Mouse (Mus musculus) small intestine, adult 2 months (tissue): Measurements from ENCODE around the gene Otof. TPM values are rescaled to one million over a fixed set of nuclear protein-coding genes. Genes with fewer than 3 reads are reported as not detected.

ENCODE experiments used
- H3K27ac ChIP-seq: fragments of 200-500 bp; 2 replicates; pipeline ENCODE4 v1.5.1; 2012; ENCODE audit warnings: low read depth, low read length, control low read depth, inconsistent platforms; ENCODE audit not compliant: insufficient read depth
- H3K27me3 ChIP-seq: fragments of 200-500 bp; 2 replicates; pipeline ENCODE4 v1.6.1; 2012; ENCODE audit warnings: mild to moderate bottlenecking, moderate library complexity, low read length, inconsistent platforms; ENCODE audit not compliant: control insufficient read depth, insufficient read depth
- H3K36me3 ChIP-seq: fragments of 200-500 bp; 2 replicates; pipeline ENCODE4 v1.6.1; 2012; ENCODE audit warnings: mild to moderate bottlenecking, low read length, control low read depth, inconsistent platforms; ENCODE audit not compliant: control insufficient read depth, insufficient read depth
- H3K4me1 ChIP-seq: fragments of 200-500 bp; 2 replicates; pipeline ENCODE4 v1.6.1; 2012; ENCODE audit warnings: low read length, inconsistent platforms, mixed read lengths; ENCODE audit not compliant: control insufficient read depth, insufficient read depth, insufficient read length
- H3K4me3 ChIP-seq: fragments of 200-500 bp; 2 replicates; pipeline ENCODE4 v1.5.1; 2012; ENCODE audit warnings: low read depth, mild to moderate bottlenecking, control low read depth, inconsistent platforms, low read length, moderate library complexity
- CTCF ChIP-seq: fragments of 200-500 bp; IDR thresholded peaks from 2 replicates; pipeline ENCODE4 v1.5.1; 2012; ENCODE audit warnings: low read depth, mild to moderate bottlenecking, control low read depth, inconsistent platforms, low read length, moderate library complexity, mixed read lengths; ENCODE audit not compliant: insufficient replicate concordance, insufficient read length; ENCODE audit errors: extremely low read depth
- POLR2A ChIP-seq: fragments of 200-500 bp; IDR thresholded peaks from 2 replicates; pipeline ENCODE4 v1.6.1; 2012; ENCODE audit warnings: low read depth, mild to moderate bottlenecking, control low read depth, inconsistent platforms, low read length, moderate library complexity
- WGBS: fragments of 180-500 bp; shearing (Covaris S2); methylation state at CpG from one replicate; pipeline ENCODE4 v1.1.7; 2018; 5-methylcytosine and 5-hydroxymethylcytosine counted together
- polyA plus RNA-seq: library from polyadenylated mRNA; depleted of rRNA; stranded (reverse); fragments of >200 nt; gene quantifications from 2 replicates; pipeline ENCODE4 v1.2.3, GENCODE M21; 2012

Otof gene
- polyA plus RNA-seq, 1 experiment = 0.06 TPM

DNA sequence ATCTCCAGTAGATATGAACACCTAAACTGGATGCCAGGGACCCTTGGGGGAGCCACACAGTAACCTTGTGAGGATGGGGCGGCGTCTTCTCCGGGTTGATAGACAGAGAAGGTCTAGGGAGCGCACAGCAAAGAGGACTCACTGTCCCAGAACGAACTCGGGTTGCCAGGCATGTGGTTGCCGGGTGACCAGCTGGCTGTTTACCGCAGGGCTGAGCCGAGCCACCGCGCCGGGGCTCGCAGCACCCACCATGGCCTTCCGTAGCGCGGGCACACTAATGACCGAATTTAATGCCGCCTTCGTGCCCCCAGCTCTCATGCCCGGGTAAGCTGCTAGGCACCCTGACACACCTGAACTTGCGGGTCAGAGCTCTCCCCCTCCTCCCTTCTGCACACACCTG is 4.1 kb upstream of the Otof start, which contains the start of gene 1700001C02Rik:
Gene 1700001C02Rik, plus strand, starts transcription at position 187 of the 400 bp plus-strand sequence.
- no peak for TF ChIP-seq POLR2A
- H3K27me3 ChIP-seq = peaks cover 14% of the 10 kb centered on the region
- no peak within 1 kb of the TSS for H3K4me3 ChIP-seq
- WGBS = 9% methylated on average over 21 of the region's 21 CpGs
- no peaks in the 10 kb centered on the region for H3K36me3 ChIP-seq
- no peaks in the 10 kb centered on the region for H3K4me1 ChIP-seq
- no peak within 1 kb of the TSS for H3K27ac ChIP-seq

DNA sequence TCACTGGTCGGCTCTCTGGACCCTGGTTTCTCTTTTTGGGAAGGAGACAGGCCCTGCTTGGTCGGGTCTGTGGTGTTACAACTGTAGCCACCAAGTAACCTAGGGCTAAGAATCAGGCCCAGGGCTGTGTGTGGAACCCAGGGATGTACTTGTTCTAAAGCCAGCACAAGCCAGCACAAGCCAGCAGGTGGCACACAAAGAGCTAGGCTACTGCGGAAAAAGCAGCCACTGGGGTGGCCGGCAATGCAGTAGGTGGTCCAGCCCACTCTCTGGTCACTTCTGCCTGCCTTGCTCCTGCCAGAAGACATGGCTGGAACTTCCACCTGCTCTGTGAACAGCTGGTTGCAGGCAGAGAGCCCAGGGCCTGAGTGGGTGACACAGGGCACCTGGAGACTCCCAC is 1.6 kb downstream of the Otof start:
- Histone ChIP-seq H3K27ac (no peak overlapping the region), H3K27me3 (0 out of 2 replicates have a peak, but pooled peaks cover 6% of the 10 kb centered on the region), H3K36me3 (no peaks in the 10 kb centered on the region), H3K4me3 (no peak overlapping the region), H3K4me1 (no peaks in the 10 kb centered on the region)
- TF ChIP-seq POLR2A (no peak), CTCF (no peak)
- 39% methylated on average over 4 of the region's 4 CpGs for WGBS

DNA sequence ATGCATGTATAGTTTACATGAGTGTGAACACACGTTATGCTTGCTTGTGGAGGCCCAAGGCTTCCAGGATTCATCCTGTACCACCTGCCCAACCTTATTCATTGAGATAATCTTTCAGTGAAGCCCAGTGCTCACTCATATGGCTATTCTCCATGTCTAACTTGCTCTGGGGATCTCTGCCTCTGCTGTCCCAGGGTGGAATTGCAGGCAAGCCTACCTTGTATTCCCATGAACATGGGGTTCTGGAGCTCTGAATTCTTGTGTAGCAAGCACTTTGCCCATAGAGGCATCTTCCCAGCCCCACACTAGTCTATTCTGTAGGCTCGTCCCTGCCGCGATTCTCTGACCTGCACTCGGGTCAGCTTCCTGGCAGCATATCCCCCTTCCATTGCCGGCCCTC is 5.7 kb downstream of the Otof start:
- H3K4me1 ChIP-seq = no peaks in the 10 kb centered on the region
- no peaks in the 10 kb centered on the region for H3K27me3 ChIP-seq
- 44% methylated on average over 6 of the region's 6 CpGs for WGBS
- no peaks in the 10 kb centered on the region for H3K36me3 ChIP-seq
- TF ChIP-seq POLR2A (no peak), CTCF (no peak)
- no peak overlapping the region for H3K27ac ChIP-seq
- H3K4me3 ChIP-seq = no peak overlapping the region

DNA sequence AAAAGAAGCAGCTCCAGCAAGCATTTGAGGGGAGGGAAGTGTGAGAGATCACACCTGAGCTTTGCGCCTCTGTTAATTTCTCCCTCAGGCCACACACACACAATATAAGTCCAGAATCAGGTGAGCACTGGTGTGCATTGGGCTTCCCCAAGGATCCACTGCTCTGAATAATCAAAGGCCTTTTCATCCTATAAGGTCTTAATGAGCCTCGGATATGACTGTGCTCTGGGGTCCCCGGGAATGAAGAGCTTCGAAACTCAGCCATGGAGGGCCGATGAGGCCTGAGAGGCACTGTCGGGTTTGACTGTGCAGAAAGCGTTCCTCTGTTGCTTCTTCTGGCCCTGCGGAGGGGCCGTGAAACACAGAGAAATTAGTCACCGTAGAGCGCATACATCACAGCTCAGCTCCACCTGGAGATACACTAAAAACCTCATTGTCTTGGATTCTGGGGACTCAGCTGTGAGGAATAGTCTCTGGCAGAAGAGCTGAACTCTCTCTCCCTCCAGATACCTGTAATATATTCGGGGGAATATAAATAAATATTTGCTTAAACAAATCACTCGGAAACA is 17.3 kb downstream of the Otof start:
- Histone ChIP-seq H3K36me3 (no peaks in the 10 kb centered on the region), H3K27me3 (no peaks in the 10 kb centered on the region), H3K27ac (no peak overlapping the region), H3K4me1 (no peaks in the 10 kb centered on the region), H3K4me3 (no peak overlapping the region)
- TF ChIP-seq POLR2A (no peak), CTCF (no peak)
- 79% methylated on average over 13 of the region's 13 CpGs for WGBS

DNA sequence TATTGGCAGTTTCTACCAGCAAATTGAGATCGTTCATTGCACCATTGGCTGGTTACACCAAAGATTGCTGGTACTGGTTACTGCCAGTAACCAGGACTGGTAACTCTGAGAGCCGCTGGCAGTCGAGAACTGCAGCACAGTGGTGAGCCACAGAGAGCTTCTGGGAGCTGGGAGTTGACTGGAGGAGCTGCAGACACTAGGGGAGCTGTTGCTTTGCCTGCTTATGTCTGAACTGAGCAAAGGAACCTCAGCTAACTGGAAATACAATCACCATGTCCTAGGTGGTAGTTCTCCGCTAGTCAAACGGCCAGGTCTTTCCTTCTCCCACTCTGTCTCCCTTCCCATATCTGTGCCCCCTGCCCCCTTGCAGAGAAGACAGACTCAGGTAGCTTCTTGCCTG is 19.5 kb downstream of the Otof start:
- WGBS = 57% methylated on average over 5 of the region's 5 CpGs
- no peaks in the 10 kb centered on the region for H3K36me3 ChIP-seq
- H3K27me3 ChIP-seq = no peaks in the 10 kb centered on the region
- TF ChIP-seq CTCF (peak; percentile 15; the same call in 1 of the 2 replicates), POLR2A (no peak)
- H3K27ac ChIP-seq = no peak overlapping the region
- no peak overlapping the region for H3K4me3 ChIP-seq
- no peaks in the 10 kb centered on the region for H3K4me1 ChIP-seq

DNA sequence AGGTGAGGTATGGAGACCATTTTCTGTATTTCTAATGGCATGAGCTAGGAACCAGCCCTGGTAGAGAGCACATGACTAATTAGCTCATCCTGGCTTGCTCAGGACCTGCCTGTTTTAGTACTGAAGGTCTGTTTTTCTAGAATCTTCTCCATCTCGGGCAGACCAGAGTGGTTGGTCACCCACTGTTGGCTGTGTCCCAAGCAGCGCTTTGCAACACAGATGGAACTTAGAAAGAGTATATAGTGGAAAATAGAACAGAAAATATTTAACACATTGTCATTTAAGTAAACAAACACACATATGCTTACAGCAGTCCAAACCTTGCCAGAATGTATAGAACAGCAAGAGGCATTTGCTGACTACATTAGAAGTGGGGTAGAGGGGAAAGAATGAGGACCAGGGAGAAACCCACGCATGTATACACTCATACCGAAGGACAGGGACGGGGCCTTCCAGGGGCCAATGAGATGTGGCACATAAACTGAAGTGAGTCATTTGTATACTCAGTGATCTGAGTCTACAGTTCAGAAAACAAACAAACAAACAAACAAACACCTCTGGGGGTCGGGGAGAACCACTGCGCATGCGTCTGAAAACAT is 21.3 kb downstream of the Otof start:
- H3K4me3 ChIP-seq = no peak overlapping the region
- H3K27me3 ChIP-seq = no peaks in the 10 kb centered on the region
- H3K27ac ChIP-seq = no peak overlapping the region
- WGBS = 78% methylated on average over 8 of the region's 8 CpGs
- no peaks in the 10 kb centered on the region for H3K36me3 ChIP-seq
- no peaks in the 10 kb centered on the region for H3K4me1 ChIP-seq
- no peak for TF ChIP-seq POLR2A
- no peak for TF ChIP-seq CTCF

DNA sequence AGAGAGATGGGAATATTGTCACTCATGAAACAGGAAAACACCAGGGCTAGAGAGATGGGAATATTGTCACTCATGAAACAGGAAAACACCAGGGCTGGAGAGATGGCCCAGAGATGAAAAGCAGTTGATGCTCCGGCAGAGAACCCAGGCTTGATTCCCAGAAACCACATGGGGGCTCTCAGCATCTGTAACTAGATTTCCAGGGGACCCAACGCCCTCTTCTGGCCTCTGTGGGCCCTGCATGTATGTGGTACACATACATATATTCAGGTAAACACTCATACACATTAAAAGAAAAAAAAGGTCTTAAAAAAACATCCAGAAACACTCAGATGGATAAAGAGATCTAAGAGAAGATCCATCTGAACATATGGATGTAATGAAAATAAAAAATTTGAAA is 22.8 kb downstream of the Otof start:
- WGBS = 52% methylated on average over 2 of the region's 2 CpGs
- no peaks in the 10 kb centered on the region for H3K4me1 ChIP-seq
- H3K27ac ChIP-seq = no peak overlapping the region
- no peaks in the 10 kb centered on the region for H3K27me3 ChIP-seq
- no peak overlapping the region for H3K4me3 ChIP-seq
- TF ChIP-seq CTCF (no peak), POLR2A (no peak)
- no peaks in the 10 kb centered on the region for H3K36me3 ChIP-seq
